Mouse (Mus musculus): ENCODE results near the gene Kctd14. TPM values are rescaled to one million over a fixed set of nuclear protein-coding genes. Genes with fewer than 3 reads are reported as not detected.

Kctd14 gene
- polyA plus RNA-seq, 1 experiment from 2014 or later, result 1.5 TPM

GRCm38 (mm10) chr7:97453141-97453921, 2.2 kb downstream of the Kctd14 start:
- 0 out of 2 replicates have a peak overlapping the region, but pooled peaks have one; percentile 5 for H3K27ac ChIP-seq (ENCODE audit: low read length)
- H3K4me1 ChIP-seq (ENCODE audit: control insufficient read depth, insufficient read depth, low read length), result 0 out of 2 replicates have a peak, but pooled peaks cover 2% of the 10 kb centered on the region
- H3K4me3 ChIP-seq (ENCODE audit: low read length), result peak overlapping the region; percentile 51
- 2% methylated on average over 27 of the region's 27 CpGs for WGBS
- H3K36me3 ChIP-seq (ENCODE audit: control insufficient read depth, insufficient read depth), result no peaks in the 10 kb centered on the region
- peak overlapping the region; percentile 87 for H3K4me2 ChIP-seq (ENCODE audit: low read depth, low read length)
- peak overlapping the region; percentile 55 for H3K9ac ChIP-seq (ENCODE audit: low read length)
- H3K27me3 ChIP-seq (ENCODE audit: control insufficient read depth, insufficient read depth, low read length), result no peaks in the 10 kb centered on the region
- peaks cover 6% of the 10 kb centered on the region for H3K9me3 ChIP-seq (replicated peaks; ENCODE audit: control insufficient read depth, low read length)
- ATAC-seq (replicated peaks; ENCODE audit: extremely low read depth, insufficient read depth, low FRiP score), result peak; percentile 76

- Histone ChIP-seq H3K27me3 (ENCODE audit: control insufficient read depth, insufficient read depth, low read length) (no peaks in the 10 kb centered on the region), H3K4me2 (ENCODE audit: low read depth, low read length) (no peak overlapping the region), H3K9ac (ENCODE audit: low read length) (no peak overlapping the region), H3K4me1 (ENCODE audit: control insufficient read depth, insufficient read depth, low read length) (0 out of 2 replicates have a peak, but pooled peaks cover 2% of the 10 kb centered on the region), H3K9me3 (replicated peaks; ENCODE audit: control insufficient read depth, low read length) (no peaks in the 10 kb centered on the region), H3K27ac (ENCODE audit: low read length) (no peak overlapping the region), H3K4me3 (ENCODE audit: low read length) (no peak overlapping the region), H3K36me3 (ENCODE audit: control insufficient read depth, insufficient read depth) (no peaks in the 10 kb centered on the region)
- ATAC-seq (replicated peaks; ENCODE audit: extremely low read depth, insufficient read depth, low FRiP score), result no peak
- 89% methylated on average over 10 of the region's 10 CpGs for WGBS
Measured at GRCm38 (mm10) chr7:97454795-97455194, 3.7 kb downstream of the Kctd14 start.

GRCm38 (mm10) chr7:97455577-97455976, 4.5 kb downstream of the Kctd14 start:
- Histone ChIP-seq H3K9me3 (replicated peaks; ENCODE audit: control insufficient read depth, low read length) (no peaks in the 10 kb centered on the region), H3K4me1 (ENCODE audit: control insufficient read depth, insufficient read depth, low read length) (0 out of 2 replicates have a peak, but pooled peaks cover 2% of the 10 kb centered on the region), H3K9ac (ENCODE audit: low read length) (no peak overlapping the region), H3K4me3 (ENCODE audit: low read length) (no peak overlapping the region), H3K27ac (ENCODE audit: low read length) (no peak overlapping the region), H3K36me3 (ENCODE audit: control insufficient read depth, insufficient read depth) (no peaks in the 10 kb centered on the region), H3K27me3 (ENCODE audit: control insufficient read depth, insufficient read depth, low read length) (no peaks in the 10 kb centered on the region), H3K4me2 (ENCODE audit: low read depth, low read length) (no peak overlapping the region)
- WGBS, result 70% methylated on average over 3 of the region's 3 CpGs
- no peak for ATAC-seq (replicated peaks; ENCODE audit: extremely low read depth, insufficient read depth, low FRiP score)

GRCm38 (mm10) chr7:97473001-97473400, 21.9 kb downstream of the Kctd14 start:
- H3K27ac ChIP-seq (ENCODE audit: low read length), result no peak overlapping the region
- no peaks in the 10 kb centered on the region for H3K27me3 ChIP-seq (ENCODE audit: control insufficient read depth, insufficient read depth, low read length)
- no peak overlapping the region for H3K4me2 ChIP-seq (ENCODE audit: low read depth, low read length)
- no peaks in the 10 kb centered on the region for H3K36me3 ChIP-seq (ENCODE audit: control insufficient read depth, insufficient read depth)
- H3K9me3 ChIP-seq (replicated peaks; ENCODE audit: control insufficient read depth, low read length), result no peaks in the 10 kb centered on the region; the same call in 1 of the 2 replicates
- H3K9ac ChIP-seq (ENCODE audit: low read length), result no peak overlapping the region
- H3K4me1 ChIP-seq (ENCODE audit: control insufficient read depth, insufficient read depth, low read length), result no peaks in the 10 kb centered on the region
- no peak for ATAC-seq (replicated peaks; ENCODE audit: extremely low read depth, insufficient read depth, low FRiP score)
- WGBS, result 64% methylated on average over 5 of the region's 5 CpGs
- H3K4me3 ChIP-seq (ENCODE audit: low read length), result no peak overlapping the region

- H3K36me3 ChIP-seq (ENCODE audit: control insufficient read depth, insufficient read depth), result no peaks in the 10 kb centered on the region
- no peak overlapping the region for H3K9ac ChIP-seq (ENCODE audit: low read length)
- H3K4me1 ChIP-seq (ENCODE audit: control insufficient read depth, insufficient read depth, low read length), result peaks cover 12% of the 10 kb centered on the region
- no peaks in the 10 kb centered on the region for H3K27me3 ChIP-seq (ENCODE audit: control insufficient read depth, insufficient read depth, low read length)
- no peaks in the 10 kb centered on the region for H3K9me3 ChIP-seq (replicated peaks; ENCODE audit: control insufficient read depth, low read length)
- H3K4me2 ChIP-seq (ENCODE audit: low read depth, low read length), result no peak overlapping the region
- no peak overlapping the region for H3K4me3 ChIP-seq (ENCODE audit: low read length)
- H3K27ac ChIP-seq (ENCODE audit: low read length), result no peak overlapping the region
- ATAC-seq (replicated peaks; ENCODE audit: extremely low read depth, insufficient read depth, low FRiP score), result no peak
- WGBS, result 48% methylated on average over 3 of the region's 3 CpGs
Measured at GRCm38 (mm10) chr7:97479349-97479748, 28.2 kb downstream of the Kctd14 start.

- ATAC-seq (replicated peaks; ENCODE audit: extremely low read depth, insufficient read depth, low FRiP score), result no peak
Measured at GRCm38 (mm10) chr7:97480290-97480689, 29.2 kb downstream of the Kctd14 start.

GRCm38 (mm10) chr7:97480821-97481339, 29.8 kb downstream of the Kctd14 start, which contains the start of gene Ints4:
Gene Ints4 (plus strand): TSS chr7:97480956.
- peak within 1 kb of the TSS; percentile 89 for H3K27ac ChIP-seq (ENCODE audit: low read length)
- H3K36me3 ChIP-seq (ENCODE audit: control insufficient read depth, insufficient read depth), result peaks cover 12% of the 10 kb centered on the region
- H3K4me3 ChIP-seq (ENCODE audit: low read length), result peak within 1 kb of the TSS; percentile 91
- H3K27me3 ChIP-seq (ENCODE audit: control insufficient read depth, insufficient read depth, low read length), result no peaks in the 10 kb centered on the region
- H3K4me2 ChIP-seq (ENCODE audit: low read depth, low read length), result peak within 1 kb of the TSS; percentile 69
- peak within 1 kb of the TSS; percentile 84 for H3K9ac ChIP-seq (ENCODE audit: low read length)
- H3K9me3 ChIP-seq (replicated peaks; ENCODE audit: control insufficient read depth, low read length), result no peaks in the 10 kb centered on the region
- WGBS, result under 1% methylated on average over 24 of the region's 24 CpGs
- peak; percentile 100 for ATAC-seq (replicated peaks; ENCODE audit: extremely low read depth, insufficient read depth, low FRiP score)
- peaks cover 12% of the 10 kb centered on the region for H3K4me1 ChIP-seq (ENCODE audit: control insufficient read depth, insufficient read depth, low read length)

More at GRCm38 (mm10) chr7:97480290-97480689, 29.2 kb downstream of the Kctd14 start:
- Histone ChIP-seq H3K27me3 (ENCODE audit: control insufficient read depth, insufficient read depth, low read length) (no peaks in the 10 kb centered on the region), H3K4me1 (ENCODE audit: control insufficient read depth, insufficient read depth, low read length) (peaks cover 12% of the 10 kb centered on the region), H3K4me2 (ENCODE audit: low read depth, low read length) (peak overlapping the region; percentile 68), H3K9me3 (replicated peaks; ENCODE audit: control insufficient read depth, low read length) (no peaks in the 10 kb centered on the region), H3K9ac (ENCODE audit: low read length) (peak overlapping the region; percentile 2; the same call in 1 of the 2 replicates), H3K4me3 (ENCODE audit: low read length) (peak overlapping the region; percentile 91), H3K27ac (ENCODE audit: low read length) (no peak overlapping the region), H3K36me3 (ENCODE audit: control insufficient read depth, insufficient read depth) (peaks cover 6% of the 10 kb centered on the region)
- WGBS, result 15% methylated on average over 3 of the region's 3 CpGs

- peaks cover 12% of the 10 kb centered on the region for H3K4me1 ChIP-seq (ENCODE audit: control insufficient read depth, insufficient read depth, low read length)
- no peak overlapping the region for H3K4me3 ChIP-seq (ENCODE audit: low read length)
- H3K36me3 ChIP-seq (ENCODE audit: control insufficient read depth, insufficient read depth), result peaks cover 25% of the 10 kb centered on the region
- H3K27ac ChIP-seq (ENCODE audit: low read length), result no peak overlapping the region
- H3K9ac ChIP-seq (ENCODE audit: low read length), result no peak overlapping the region
- H3K4me2 ChIP-seq (ENCODE audit: low read depth, low read length), result no peak overlapping the region
- ATAC-seq (replicated peaks; ENCODE audit: extremely low read depth, insufficient read depth, low FRiP score), result no peak
- H3K27me3 ChIP-seq (ENCODE audit: control insufficient read depth, insufficient read depth, low read length), result no peaks in the 10 kb centered on the region
- 64% methylated on average over 2 of the region's 2 CpGs for WGBS
- no peaks in the 10 kb centered on the region for H3K9me3 ChIP-seq (replicated peaks; ENCODE audit: control insufficient read depth, low read length)
Measured at GRCm38 (mm10) chr7:97483378-97483777, 32.3 kb downstream of the Kctd14 start.

- no peak for ATAC-seq (replicated peaks; ENCODE audit: extremely low read depth, insufficient read depth, low FRiP score)
- Histone ChIP-seq H3K27me3 (ENCODE audit: control insufficient read depth, insufficient read depth, low read length) (no peaks in the 10 kb centered on the region), H3K4me3 (ENCODE audit: low read length) (no peak overlapping the region), H3K4me1 (ENCODE audit: control insufficient read depth, insufficient read depth, low read length) (peaks cover 3% of the 10 kb centered on the region; the same call in 1 of the 2 replicates), H3K27ac (ENCODE audit: low read length) (no peak overlapping the region), H3K36me3 (ENCODE audit: control insufficient read depth, insufficient read depth) (peaks cover 27% of the 10 kb centered on the region), H3K9ac (ENCODE audit: low read length) (no peak overlapping the region), H3K9me3 (replicated peaks; ENCODE audit: control insufficient read depth, low read length) (no peaks in the 10 kb centered on the region), H3K4me2 (ENCODE audit: low read depth, low read length) (no peak overlapping the region)
- WGBS, result 61% methylated on average over 3 of the region's 3 CpGs
Measured at GRCm38 (mm10) chr7:97491157-97491556, 40.0 kb downstream of the Kctd14 start.

Data from heart, embryonic 16.5 days (tissue).